Mouse (Mus musculus) NIH3T3 (cell line): ENCODE measurements around the gene Whamm.
A peak's percentile ranks its signal among the peaks of the same experiment; 100 is the strongest.

Experiments
- DNase-seq: peaks from one replicate; pipeline ENCODE4 v3.0.0-alpha.2; 2012; ENCODE audit warnings: low read depth

Whamm gene

GRCm38 (mm10) chr7:81571108-81571940, at the start of gene Whamm:
Gene Whamm, plus strand, starts transcription at chr7:81571266.
- peak; percentile 90 for DNase-seq

GRCm38 (mm10) chr7:81523008-81523662, 47.9 kb upstream of the Whamm start:
- peak; percentile 95 for DNase-seq

DNA sequence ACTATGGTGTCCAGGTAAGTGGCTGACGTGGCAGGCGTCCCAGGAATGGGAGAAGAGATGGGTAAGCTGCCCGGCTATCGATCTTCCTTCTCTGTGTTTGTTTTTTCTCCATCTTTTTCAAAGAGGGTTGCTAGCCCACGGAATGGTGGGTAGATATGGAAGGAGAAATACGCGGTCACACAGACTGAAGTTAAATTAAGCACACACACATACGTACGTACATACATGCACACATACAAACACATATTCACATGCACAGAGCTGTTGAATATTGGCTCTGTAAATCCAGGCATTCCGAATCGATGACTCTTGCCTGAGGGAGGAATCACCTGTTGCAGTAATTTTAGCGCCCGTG, 47.4 kb upstream of the Whamm start:
- no peak for DNase-seq

DNA sequence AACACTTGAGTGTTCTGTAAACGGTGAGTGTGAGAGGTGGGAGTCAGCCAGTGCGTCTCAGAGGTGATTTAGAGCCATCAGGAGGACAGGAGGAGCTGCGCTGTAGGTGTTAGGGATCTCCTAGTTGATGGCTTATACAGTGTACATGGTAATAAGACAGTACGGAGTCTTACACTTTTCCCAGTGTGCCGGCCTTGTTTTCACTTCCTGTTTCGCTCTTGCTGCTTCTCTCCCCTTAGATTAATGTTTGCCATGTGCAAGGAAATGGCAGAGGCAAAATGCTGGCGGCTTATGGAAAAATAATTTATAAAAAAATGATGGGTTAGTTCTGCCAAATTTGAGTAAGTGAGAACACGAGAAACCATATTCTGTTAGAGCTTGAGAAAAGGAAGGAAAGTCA, 42.1 kb upstream of the Whamm start:
- DNase-seq: no peak

GRCm38 (mm10) chr7:81531462-81531861, 39.6 kb upstream of the Whamm start:
- no peak for DNase-seq

DNA sequence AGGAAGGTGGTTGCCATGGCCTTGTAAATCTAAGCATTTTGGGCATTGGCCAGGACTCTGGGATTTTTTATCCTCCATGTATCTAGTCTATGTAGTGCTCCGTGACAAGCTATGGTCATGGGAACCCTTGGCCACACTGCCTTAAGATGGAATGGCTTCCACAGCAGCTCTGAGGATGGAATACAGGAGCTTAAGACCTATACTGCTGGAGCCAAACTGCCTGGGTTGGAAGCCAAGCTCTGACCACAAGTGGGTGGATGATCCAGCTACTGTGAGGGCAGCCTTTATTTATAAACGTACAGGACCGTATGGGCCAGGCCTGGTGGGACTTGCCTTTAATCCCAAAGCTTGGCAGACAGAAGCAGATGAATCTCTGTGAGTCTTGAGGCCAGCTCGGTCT, 34.6 kb upstream of the Whamm start:
- no peak for DNase-seq

- DNase-seq: peak; percentile 64
Observed at GRCm38 (mm10) chr7:81538070-81538675, 32.9 kb upstream of the Whamm start.

GRCm38 (mm10) chr7:81539565-81539964, 31.5 kb upstream of the Whamm start:
- no peak for DNase-seq

GRCm38 (mm10) chr7:81540999-81541398, 30.1 kb upstream of the Whamm start:
- no peak for DNase-seq

- DNase-seq: peak; percentile 13
Observed at GRCm38 (mm10) chr7:81541924-81542524, 29.0 kb upstream of the Whamm start.

DNA sequence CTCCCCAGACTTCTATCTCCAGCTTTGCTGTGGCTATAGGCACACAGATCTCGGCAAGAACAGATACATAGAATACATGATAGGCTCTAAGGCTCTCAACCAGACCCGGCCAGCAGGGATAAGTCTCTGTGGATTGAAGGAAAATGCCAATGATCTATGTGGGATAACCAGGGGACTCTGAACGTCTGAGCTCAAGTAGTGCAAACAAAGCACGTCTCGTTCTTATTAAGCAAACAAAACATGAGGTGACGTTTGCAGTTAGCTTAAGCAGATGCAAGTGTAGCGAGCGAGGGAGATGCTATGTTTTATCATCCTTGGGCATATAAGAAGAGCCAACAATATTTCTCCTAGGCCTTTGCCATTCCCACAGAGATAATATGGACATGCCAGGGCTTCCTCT, 28.1 kb upstream of the Whamm start:
- no peak for DNase-seq

GRCm38 (mm10) chr7:81548864-81549263, 22.2 kb upstream of the Whamm start:
- DNase-seq: no peak

DNA sequence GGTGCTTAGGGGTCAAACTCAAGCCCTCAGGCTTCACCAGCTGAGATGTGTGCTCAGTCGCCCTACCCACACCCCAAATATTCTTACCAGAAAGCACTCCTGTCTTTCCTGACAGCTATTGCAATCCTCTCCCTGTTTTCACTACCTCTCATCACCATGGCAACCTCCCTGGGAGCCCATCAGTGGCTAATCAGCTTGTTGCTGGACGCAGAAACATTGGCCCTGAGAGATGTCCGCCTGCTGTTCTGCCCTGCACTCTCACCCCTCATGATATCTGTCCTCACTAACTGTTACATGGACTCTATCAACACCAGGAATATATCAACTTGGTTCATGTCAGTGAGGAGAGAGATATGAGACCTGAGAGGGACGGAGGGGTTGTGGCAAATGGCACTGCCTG, 17.5 kb upstream of the Whamm start:
- no peak for DNase-seq

GRCm38 (mm10) chr7:81554369-81554768, 16.7 kb upstream of the Whamm start:
- peak; percentile 63 for DNase-seq

DNA sequence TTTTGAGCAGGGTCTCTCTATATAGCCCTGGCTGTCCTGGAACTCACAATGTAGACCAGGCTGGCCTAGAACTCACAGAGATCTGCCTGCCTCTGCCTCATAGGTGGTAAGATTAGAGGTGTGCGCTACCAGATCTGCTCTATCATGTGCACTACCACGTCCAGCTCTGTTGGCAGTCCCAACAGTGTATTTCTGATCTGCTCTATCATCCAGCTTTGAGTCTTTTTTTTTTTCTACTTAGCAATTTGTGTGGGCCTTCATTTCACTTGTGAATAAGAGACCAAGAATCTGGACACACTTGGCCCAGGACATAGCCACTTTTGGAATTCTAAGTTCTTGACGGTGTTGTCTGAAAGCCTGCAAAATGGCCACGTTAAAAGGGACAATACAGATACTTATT, 14.2 kb upstream of the Whamm start:
- no peak for DNase-seq

GRCm38 (mm10) chr7:81557252-81557984, 13.6 kb upstream of the Whamm start:
- no peak for DNase-seq

DNA sequence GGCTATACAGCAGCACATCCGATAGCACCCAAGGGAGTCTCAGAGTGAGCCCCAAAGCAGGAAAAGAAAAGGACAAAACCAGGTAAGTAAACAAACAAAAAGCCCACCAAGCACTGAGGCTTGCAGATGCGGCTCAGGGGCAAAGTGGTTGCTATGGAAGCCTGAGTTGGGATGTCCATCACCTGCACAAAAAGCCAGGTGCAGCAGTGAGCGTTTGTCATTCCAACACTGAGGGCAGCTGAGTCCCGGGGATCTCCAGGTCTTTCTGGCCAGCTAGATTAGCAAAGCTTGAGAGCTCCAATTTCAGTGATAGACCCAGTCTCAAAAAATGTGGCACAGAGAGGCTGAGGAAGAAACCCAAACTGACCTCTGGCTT, 13.1 kb upstream of the Whamm start:
- DNase-seq: no peak

- no peak for DNase-seq
Observed at GRCm38 (mm10) chr7:81559231-81559980, 11.7 kb upstream of the Whamm start.

GRCm38 (mm10) chr7:81560101-81561049, 10.7 kb upstream of the Whamm start:
- DNase-seq: no peak

- DNase-seq: no peak
Observed at GRCm38 (mm10) chr7:81561211-81561610, 9.9 kb upstream of the Whamm start.
